Mouse (Mus musculus) megakaryocyte, embryonic 14.5 days (primary cell): ENCODE results near the gene Xpa.

Experiments used
- FLI1 ChIP-seq: IDR thresholded peaks from 2 replicates; pipeline ENCODE4 v1.6.1; 2012; ENCODE audit warnings: low read length, inconsistent platforms, mixed read lengths
- GATA1 ChIP-seq: IDR thresholded peaks from 3 replicates; pipeline ENCODE4 v1.6.1; 2012; ENCODE audit warnings: mixed read lengths, low read length, inconsistent platforms, borderline replicate concordance

GRCm38 (mm10) chr4:46221090-46221489 is 25.0 kb upstream of the Xpa start:
- TF ChIP-seq GATA1 (no peak), FLI1 (no peak)
